Mouse (Mus musculus): ENCODE data around the gene Slc29a3.

The Slc29a3 gene

DNA sequence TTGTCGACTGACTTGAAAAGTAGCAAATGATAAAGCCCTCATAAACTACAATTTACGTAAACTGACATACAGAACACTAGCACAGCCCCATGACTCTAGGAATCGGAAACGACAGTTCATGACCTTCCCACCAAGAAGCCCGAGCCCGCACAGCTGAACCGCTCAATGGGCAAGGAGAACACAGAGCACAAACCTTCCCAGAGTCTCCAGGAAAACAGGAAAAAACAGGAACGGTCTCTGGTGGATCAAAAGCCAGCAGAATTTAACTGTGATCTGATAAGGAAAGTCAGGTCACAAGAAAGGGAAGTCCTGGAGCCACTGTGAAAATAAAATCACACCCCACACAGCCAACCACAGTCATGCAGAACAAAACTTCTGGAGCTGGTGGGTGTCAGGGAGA is 82.4 kb downstream of the Slc29a3 start:
- no peak for DNase-seq (ENCODE audit: inconsistent ontology term)

GRCm38 (mm10) chr10:60668591-60668990 is 84.0 kb downstream of the Slc29a3 start:
- DNase-seq (ENCODE audit: inconsistent ontology term), result no peak
